Mouse (Mus musculus): Measurements from ENCODE around the gene Map2k7. TPM values are rescaled to one million over a fixed set of nuclear protein-coding genes. Genes with fewer than 3 reads are reported as not detected.

Gene Map2k7
- polyA plus RNA-seq, 1 experiment from 2014 or later, result 25.3 TPM

- Histone ChIP-seq H3K27ac (0 out of 2 replicates have a peak overlapping the region, but pooled peaks have one; percentile 56), H3K27me3 (replicated peaks) (peaks cover 22% of the 10 kb centered on the region), H3K9me3 (no peaks in the 10 kb centered on the region), H3K4me2 (replicated peaks) (peak overlapping the region; percentile 96), H3K4me3 (replicated peaks) (peak overlapping the region; percentile 47), H3K4me1 (replicated peaks) (peaks cover 45% of the 10 kb centered on the region), H3K36me3 (peaks cover 9% of the 10 kb centered on the region; the same call in 1 of the 2 replicates), H3K9ac (peak overlapping the region; percentile 56)
- 1% methylated on average over 25 of the region's 25 CpGs for WGBS
- peak; percentile 16 for ATAC-seq
Observed at GRCm38 (mm10) chr8:4212809-4213209, 25.7 kb upstream of the Map2k7 start.

GRCm38 (mm10) chr8:4213210-4214005 is 25.1 kb upstream of the Map2k7 start:
- WGBS, result 5% methylated on average over 18 of the region's 18 CpGs
- peak overlapping the region; percentile 81 for H3K27ac ChIP-seq
- peak overlapping the region; percentile 96 for H3K4me2 ChIP-seq (replicated peaks)
- H3K9ac ChIP-seq, result peak overlapping the region; percentile 56
- peak; percentile 76 for ATAC-seq
- H3K27me3 ChIP-seq (replicated peaks), result peaks cover 23% of the 10 kb centered on the region
- peak overlapping the region; percentile 47 for H3K4me3 ChIP-seq (replicated peaks)
- H3K36me3 ChIP-seq, result peaks cover 9% of the 10 kb centered on the region; the same call in 1 of the 2 replicates
- H3K9me3 ChIP-seq, result no peaks in the 10 kb centered on the region
- peaks cover 45% of the 10 kb centered on the region for H3K4me1 ChIP-seq (replicated peaks)

- Histone ChIP-seq H3K27ac (peak overlapping the region; percentile 81), H3K36me3 (peaks cover 7% of the 10 kb centered on the region; the same call in 1 of the 2 replicates), H3K27me3 (replicated peaks) (peaks cover 23% of the 10 kb centered on the region), H3K9ac (peak overlapping the region; percentile 56; the same call in 1 of the 2 replicates), H3K4me1 (replicated peaks) (peaks cover 45% of the 10 kb centered on the region), H3K9me3 (no peaks in the 10 kb centered on the region), H3K4me2 (replicated peaks) (peak overlapping the region; percentile 96), H3K4me3 (replicated peaks) (peak overlapping the region; percentile 47)
- 8% methylated on average over 33 of the region's 33 CpGs for WGBS
- ATAC-seq, result peak; percentile 80
Observed at GRCm38 (mm10) chr8:4214006-4214980, 24.2 kb upstream of the Map2k7 start.

- H3K4me3 ChIP-seq (replicated peaks), result peak overlapping the region; percentile 49
- H3K36me3 ChIP-seq, result no peaks in the 10 kb centered on the region
- WGBS, result 9% methylated on average over 18 of the region's 18 CpGs
- ATAC-seq, result no peak
- peak overlapping the region; percentile 57; the same call in 1 of the 2 replicates for H3K9ac ChIP-seq
- H3K4me1 ChIP-seq (replicated peaks), result peaks cover 45% of the 10 kb centered on the region
- H3K9me3 ChIP-seq, result no peaks in the 10 kb centered on the region
- H3K27me3 ChIP-seq (replicated peaks), result peaks cover 23% of the 10 kb centered on the region
- peak overlapping the region; percentile 97 for H3K4me2 ChIP-seq (replicated peaks)
- H3K27ac ChIP-seq, result no peak overlapping the region
Observed at GRCm38 (mm10) chr8:4216296-4216695, 22.2 kb upstream of the Map2k7 start.

GRCm38 (mm10) chr8:4216791-4217621 is 21.5 kb upstream of the Map2k7 start, which contains the start of gene Prr36:
Gene Prr36 (minus strand): TSS chr8:4217459.
- Histone ChIP-seq H3K4me1 (replicated peaks) (peaks cover 45% of the 10 kb centered on the region), H3K9me3 (no peaks in the 10 kb centered on the region), H3K4me3 (replicated peaks) (peak within 1 kb of the TSS; percentile 49), H3K4me2 (replicated peaks) (peak within 1 kb of the TSS; percentile 97), H3K36me3 (no peaks in the 10 kb centered on the region), H3K9ac (peak within 1 kb of the TSS; percentile 57), H3K27me3 (replicated peaks) (peaks cover 23% of the 10 kb centered on the region), H3K27ac (0 out of 2 replicates have a peak within 1 kb of the TSS, but pooled peaks have one; percentile 13)
- under 1% methylated on average over 44 of the region's 44 CpGs for WGBS
- peak; percentile 18; the same call in 1 of the 2 replicates for ATAC-seq

GRCm38 (mm10) chr8:4219617-4220016 is 18.9 kb upstream of the Map2k7 start:
- no peak overlapping the region for H3K9ac ChIP-seq
- no peaks in the 10 kb centered on the region for H3K9me3 ChIP-seq
- H3K4me2 ChIP-seq (replicated peaks), result no peak overlapping the region
- H3K4me3 ChIP-seq (replicated peaks), result no peak overlapping the region
- 85% methylated on average over 3 of the region's 3 CpGs for WGBS
- H3K27me3 ChIP-seq (replicated peaks), result peaks cover 23% of the 10 kb centered on the region
- H3K4me1 ChIP-seq (replicated peaks), result peaks cover 26% of the 10 kb centered on the region
- H3K27ac ChIP-seq, result no peak overlapping the region
- H3K36me3 ChIP-seq, result no peaks in the 10 kb centered on the region
- no peak for ATAC-seq

GRCm38 (mm10) chr8:4222059-4222458 is 16.5 kb upstream of the Map2k7 start:
- H3K27me3 ChIP-seq (replicated peaks), result peaks cover 8% of the 10 kb centered on the region
- no peak for ATAC-seq

GRCm38 (mm10) chr8:4226323-4226722 is 12.2 kb upstream of the Map2k7 start:
- peak overlapping the region; percentile 70 for H3K4me2 ChIP-seq (replicated peaks)
- H3K9me3 ChIP-seq, result no peaks in the 10 kb centered on the region
- no peaks in the 10 kb centered on the region for H3K36me3 ChIP-seq
- H3K4me1 ChIP-seq (replicated peaks), result peaks cover 4% of the 10 kb centered on the region; the same call in 1 of the 2 replicates
- WGBS, result 29% methylated on average over 4 of the region's 4 CpGs
- no peak overlapping the region for H3K27ac ChIP-seq
- H3K9ac ChIP-seq, result peak overlapping the region; percentile 35; the same call in 1 of the 2 replicates
- peak; percentile 32 for ATAC-seq
- H3K27me3 ChIP-seq (replicated peaks), result no peaks in the 10 kb centered on the region; the same call in 1 of the 2 replicates
- H3K4me3 ChIP-seq (replicated peaks), result peak overlapping the region; percentile 35

More at GRCm38 (mm10) chr8:4222059-4222458, 16.5 kb upstream of the Map2k7 start:
- H3K36me3 ChIP-seq, result no peaks in the 10 kb centered on the region
- H3K27ac ChIP-seq, result no peak overlapping the region
- H3K4me1 ChIP-seq (replicated peaks), result peaks cover 9% of the 10 kb centered on the region
- no peak overlapping the region for H3K9ac ChIP-seq
- H3K4me3 ChIP-seq (replicated peaks), result no peak overlapping the region
- no peaks in the 10 kb centered on the region for H3K9me3 ChIP-seq
- H3K4me2 ChIP-seq (replicated peaks), result no peak overlapping the region

GRCm38 (mm10) chr8:4226739-4227347 is 11.7 kb upstream of the Map2k7 start, which contains the start of gene Lrrc8e:
Gene Lrrc8e (plus strand): TSS chr8:4226827.
- ATAC-seq, result peak; percentile 79
- Histone ChIP-seq H3K9ac (peak within 1 kb of the TSS; percentile 35), H3K4me1 (replicated peaks) (peaks cover 4% of the 10 kb centered on the region; the same call in 1 of the 2 replicates), H3K9me3 (no peaks in the 10 kb centered on the region), H3K4me2 (replicated peaks) (peak within 1 kb of the TSS; percentile 70), H3K27ac (no peak within 1 kb of the TSS), H3K36me3 (no peaks in the 10 kb centered on the region), H3K4me3 (replicated peaks) (peak within 1 kb of the TSS; percentile 35), H3K27me3 (replicated peaks) (no peaks in the 10 kb centered on the region; the same call in 1 of the 2 replicates)
- WGBS, result 4% methylated on average over 33 of the region's 33 CpGs

GRCm38 (mm10) chr8:4227919-4228318 is 10.6 kb upstream of the Map2k7 start:
- no peaks in the 10 kb centered on the region; the same call in 1 of the 2 replicates for H3K27me3 ChIP-seq (replicated peaks)
- peaks cover 4% of the 10 kb centered on the region; the same call in 1 of the 2 replicates for H3K4me1 ChIP-seq (replicated peaks)
- H3K9ac ChIP-seq, result no peak overlapping the region
- H3K4me3 ChIP-seq (replicated peaks), result no peak overlapping the region
- no peak overlapping the region for H3K27ac ChIP-seq
- no peaks in the 10 kb centered on the region for H3K9me3 ChIP-seq
- no peak for ATAC-seq
- WGBS, result 90% methylated on average over 4 of the region's 4 CpGs
- H3K4me2 ChIP-seq (replicated peaks), result no peak overlapping the region
- no peaks in the 10 kb centered on the region for H3K36me3 ChIP-seq

- Histone ChIP-seq H3K27me3 (replicated peaks) (no peaks in the 10 kb centered on the region; the same call in 1 of the 2 replicates), H3K4me3 (replicated peaks) (no peak overlapping the region), H3K9ac (no peak overlapping the region), H3K27ac (no peak overlapping the region), H3K9me3 (no peaks in the 10 kb centered on the region), H3K36me3 (no peaks in the 10 kb centered on the region), H3K4me2 (replicated peaks) (no peak overlapping the region), H3K4me1 (replicated peaks) (peaks cover 4% of the 10 kb centered on the region; the same call in 1 of the 2 replicates)
- no peak for ATAC-seq
- WGBS, result 67% methylated on average over 5 of the region's 5 CpGs
Observed at GRCm38 (mm10) chr8:4229784-4230183, 8.8 kb upstream of the Map2k7 start.

All from intestine, embryonic 15.5 days (tissue).